Mouse (Mus musculus) adipocyte (in vitro differentiated cells): Measurements from ENCODE around the gene Tfap2e.

Experiments
- DNase-seq: peaks from one replicate; pipeline ENCODE4 v3.0.0-alpha.2; 2016; ENCODE audit warnings: low spot score

Tfap2e gene

DNA sequence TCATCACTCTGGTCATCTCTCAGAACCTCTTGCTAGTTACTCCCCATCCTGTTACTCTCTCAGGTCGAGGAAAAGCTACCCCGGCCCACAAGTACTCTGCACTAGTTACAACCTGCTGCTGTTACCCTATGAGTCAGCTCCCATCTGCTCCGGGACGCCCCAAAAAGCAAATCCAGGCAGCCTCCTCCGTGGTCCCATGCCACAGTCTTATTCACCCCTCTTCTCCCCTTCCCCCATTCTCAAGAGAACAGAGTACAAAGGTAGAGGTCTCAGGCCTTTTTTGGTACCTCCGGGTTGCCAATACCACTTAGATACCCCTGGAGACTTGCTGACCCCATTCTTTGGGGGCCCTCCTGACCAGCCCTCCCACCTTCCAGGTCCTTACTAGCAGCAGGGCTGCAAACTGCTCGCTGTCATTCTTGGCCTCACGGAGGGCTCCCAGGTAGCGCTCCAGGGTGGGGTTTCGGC lies 15.6 kb upstream of the Tfap2e start:
- no peak for DNase-seq

GRCm38 (mm10) chr4:126750863-126751555 lies 15.0 kb upstream of the Tfap2e start:
- DNase-seq, result no peak

DNA sequence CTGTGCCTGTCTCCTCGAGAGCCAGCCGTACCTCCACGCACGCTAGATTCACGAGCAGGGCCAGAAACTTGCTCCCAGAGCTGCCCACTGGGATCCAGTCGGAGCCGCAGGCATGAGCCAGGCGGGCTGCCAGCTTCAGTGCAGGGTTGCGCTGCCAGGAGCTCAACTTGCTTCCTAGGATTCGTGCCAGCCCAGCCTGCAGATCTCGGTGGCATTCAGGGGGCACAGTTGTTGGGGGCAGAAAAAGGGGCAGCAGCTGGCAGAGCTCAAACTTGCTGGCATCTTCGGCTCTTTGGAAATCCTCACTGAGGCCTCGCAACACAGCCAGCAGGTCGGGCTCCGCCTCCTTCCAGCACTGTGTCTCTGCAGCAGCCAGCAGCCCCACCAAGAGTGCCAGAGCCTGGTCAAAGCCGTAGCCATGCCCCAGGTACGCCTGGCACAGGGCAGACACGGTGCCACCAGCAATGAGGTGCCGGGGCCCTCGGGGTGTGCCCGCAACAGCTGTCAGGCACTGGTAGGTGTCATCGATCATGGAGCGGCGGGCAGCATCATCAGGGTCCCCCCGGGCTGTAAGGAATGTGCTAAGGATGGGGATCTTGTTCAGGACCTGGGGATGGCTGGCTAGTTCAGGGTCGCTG lies 14.1 kb upstream of the Tfap2e start:
- no peak for DNase-seq

- DNase-seq, result no peak
Observed at GRCm38 (mm10) chr4:126749553-126749952, 13.5 kb upstream of the Tfap2e start.

- DNase-seq, result no peak
Observed at GRCm38 (mm10) chr4:126748381-126748780, 12.3 kb upstream of the Tfap2e start.

- DNase-seq, result no peak
Observed at GRCm38 (mm10) chr4:126746194-126746840, 10.3 kb upstream of the Tfap2e start.

DNA sequence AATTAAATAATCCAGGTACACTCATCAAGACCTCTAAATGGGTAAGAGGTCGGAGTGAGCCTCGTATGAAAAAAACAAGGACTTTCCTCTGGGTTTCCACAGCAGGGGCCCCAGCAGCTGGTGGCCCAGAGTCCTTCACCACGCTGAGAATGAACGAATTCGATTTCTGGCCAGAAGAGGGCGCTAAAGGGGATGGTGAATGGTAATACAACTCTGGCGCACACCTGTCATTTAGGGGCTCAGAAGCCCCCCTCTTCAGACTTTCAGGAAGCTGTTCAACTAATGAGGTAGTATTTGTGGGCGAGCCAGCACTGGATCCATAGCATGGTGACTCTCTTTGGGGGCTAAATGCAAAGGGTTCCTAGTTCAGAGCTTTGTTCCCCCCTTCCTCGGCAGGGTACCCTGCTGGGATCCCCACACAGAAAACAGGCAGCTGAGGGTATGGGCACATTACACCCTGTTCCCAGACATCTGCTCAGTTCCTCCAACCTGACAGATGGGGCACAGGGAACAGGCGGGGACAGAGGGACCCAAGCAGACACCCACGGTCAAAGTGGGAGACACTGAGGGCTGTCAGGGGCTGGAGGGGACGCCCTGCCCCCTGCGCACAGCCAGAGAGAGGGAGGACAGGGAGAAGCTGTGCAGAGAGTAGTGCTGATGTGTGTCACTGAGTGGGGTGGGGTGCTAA lies 9.6 kb upstream of the Tfap2e start:
- peak; percentile 33 for DNase-seq

GRCm38 (mm10) chr4:126744831-126745230 lies 8.8 kb upstream of the Tfap2e start:
- DNase-seq, result no peak

- DNase-seq, result no peak
Observed at GRCm38 (mm10) chr4:126743713-126744112, 7.7 kb upstream of the Tfap2e start.

- DNase-seq, result peak; percentile 29
Observed at GRCm38 (mm10) chr4:126742976-126743375, 6.9 kb upstream of the Tfap2e start.

DNA sequence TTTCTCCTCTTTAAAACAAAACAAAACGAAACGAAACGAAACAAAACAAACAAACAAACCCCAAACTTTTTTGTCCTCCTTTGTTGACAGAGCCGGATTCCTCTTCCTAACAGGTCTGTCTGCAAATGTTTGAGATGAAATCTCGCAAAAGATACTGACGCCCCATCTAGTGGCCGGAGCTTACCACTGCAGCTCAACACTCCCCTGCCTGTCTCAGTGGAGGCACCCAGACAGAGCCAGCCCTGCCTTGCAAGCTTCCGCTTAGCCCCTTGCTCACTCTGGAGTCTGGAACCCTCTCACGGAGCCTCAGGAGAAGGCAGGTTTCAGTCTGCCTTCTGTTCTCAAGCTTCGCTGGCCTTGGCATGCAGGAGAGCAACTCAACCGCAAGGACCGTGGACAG lies 5.4 kb upstream of the Tfap2e start:
- peak; percentile 85 for DNase-seq

- DNase-seq, result no peak
Observed at GRCm38 (mm10) chr4:126739966-126740676, 4.1 kb upstream of the Tfap2e start.

DNA sequence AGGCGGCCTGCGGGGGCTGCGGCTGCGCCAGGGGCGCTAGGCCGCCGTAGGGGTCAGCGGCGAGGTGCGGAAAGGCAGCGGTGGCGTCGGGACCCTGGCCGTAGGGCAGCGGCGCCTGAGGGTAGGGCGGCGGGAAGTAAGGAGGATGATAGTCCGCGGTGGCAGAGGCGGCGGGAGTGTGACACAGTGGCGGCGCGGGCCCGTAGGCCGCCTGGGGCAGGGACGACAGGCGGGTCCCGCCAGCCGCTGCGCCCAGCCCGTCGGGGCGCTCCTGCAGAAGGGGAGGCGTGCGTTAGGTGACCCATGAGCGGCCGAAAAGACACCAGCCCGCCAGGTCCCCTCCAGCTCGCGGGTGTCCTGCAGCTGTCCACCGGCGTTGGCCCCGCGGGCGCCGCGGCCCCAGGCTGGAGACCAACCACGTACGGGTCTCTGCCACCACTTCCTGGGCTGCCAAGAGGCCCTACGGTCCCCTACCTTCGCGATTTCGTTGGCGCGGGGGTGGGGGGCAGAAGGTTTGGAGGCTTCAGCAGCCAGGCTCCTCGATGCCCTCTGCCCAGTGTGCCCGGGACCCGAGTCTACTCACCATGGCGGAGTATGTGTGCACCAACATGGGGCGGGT lies 549 bp downstream of the Tfap2e start:
- DNase-seq, result no peak

DNA sequence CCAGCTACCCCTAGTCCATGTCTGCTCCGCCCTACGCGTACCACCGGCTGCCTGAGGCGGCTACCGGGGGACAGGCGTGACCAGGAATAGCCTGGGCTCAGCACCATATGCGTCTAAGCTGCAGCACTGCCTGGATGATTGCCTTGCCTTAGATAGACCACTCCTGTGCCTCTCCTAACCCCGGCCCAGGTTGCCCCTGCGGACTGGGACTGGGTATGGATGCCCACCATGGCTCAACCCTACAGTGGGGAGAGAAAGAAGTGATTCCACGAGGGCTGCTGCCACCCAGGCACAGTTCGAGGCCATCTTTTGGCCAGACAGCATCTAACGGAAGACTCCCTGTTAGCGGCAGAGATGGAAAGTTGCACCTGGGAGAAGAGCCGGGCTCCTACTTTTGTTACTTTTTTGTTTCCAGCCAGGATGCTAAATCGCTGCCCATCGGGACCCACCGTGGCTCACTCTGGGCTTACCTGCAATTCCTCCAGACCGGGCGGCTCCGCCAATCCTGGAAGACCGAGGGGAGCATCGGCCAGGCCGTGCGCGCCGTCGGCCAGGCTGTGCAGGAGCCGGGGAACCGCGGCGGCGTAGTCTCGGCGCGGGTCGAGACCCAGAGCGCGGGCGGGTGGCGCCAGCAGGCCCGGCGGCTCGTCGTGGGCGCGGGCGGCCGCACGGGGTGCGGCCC lies 1.2 kb downstream of the Tfap2e start:
- no peak for DNase-seq

- no peak for DNase-seq
Observed at GRCm38 (mm10) chr4:126734001-126734603, 1.9 kb downstream of the Tfap2e start.

DNA sequence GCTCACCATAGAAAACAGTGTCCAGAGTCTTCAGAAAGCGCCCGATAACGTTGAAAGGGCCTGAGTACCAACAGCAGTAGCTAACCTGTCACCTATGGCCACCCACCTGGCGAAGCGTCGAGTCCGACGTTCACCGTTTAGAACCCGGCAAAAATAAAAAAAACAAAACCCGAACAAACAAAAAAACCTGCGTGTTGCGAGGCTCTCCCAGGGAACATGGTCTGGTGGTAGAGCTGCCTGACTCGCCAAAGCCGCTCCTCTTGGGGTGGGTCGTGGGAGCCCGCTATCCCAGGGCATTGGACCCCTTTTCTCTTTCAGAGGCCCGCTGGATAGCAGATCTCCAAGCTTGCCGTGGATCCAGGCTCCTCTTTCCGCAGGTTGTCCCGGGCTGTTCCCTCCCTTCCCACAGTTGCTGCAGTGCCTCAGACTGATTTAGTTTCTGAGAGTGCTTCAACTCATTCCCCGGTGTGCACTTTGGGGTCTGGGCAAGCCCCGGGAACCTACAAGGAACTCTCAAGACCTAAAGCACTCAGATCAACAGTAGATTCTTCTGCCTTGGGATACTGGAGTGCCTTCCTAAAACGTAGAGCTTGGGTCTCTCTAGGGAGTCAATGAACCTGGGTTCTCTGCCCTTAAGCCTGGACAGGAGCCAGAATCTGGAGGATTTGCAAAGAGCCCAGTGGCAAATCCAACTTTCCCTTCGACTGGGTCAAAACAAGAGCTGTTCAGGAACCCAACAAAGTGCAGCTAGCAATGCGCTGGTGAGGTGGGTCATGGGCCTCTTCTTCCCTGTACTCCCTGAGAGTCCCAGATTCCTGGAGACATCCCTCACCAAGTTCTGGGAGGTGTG lies 3.3 kb downstream of the Tfap2e start:
- DNase-seq, result peak; percentile 61

DNA sequence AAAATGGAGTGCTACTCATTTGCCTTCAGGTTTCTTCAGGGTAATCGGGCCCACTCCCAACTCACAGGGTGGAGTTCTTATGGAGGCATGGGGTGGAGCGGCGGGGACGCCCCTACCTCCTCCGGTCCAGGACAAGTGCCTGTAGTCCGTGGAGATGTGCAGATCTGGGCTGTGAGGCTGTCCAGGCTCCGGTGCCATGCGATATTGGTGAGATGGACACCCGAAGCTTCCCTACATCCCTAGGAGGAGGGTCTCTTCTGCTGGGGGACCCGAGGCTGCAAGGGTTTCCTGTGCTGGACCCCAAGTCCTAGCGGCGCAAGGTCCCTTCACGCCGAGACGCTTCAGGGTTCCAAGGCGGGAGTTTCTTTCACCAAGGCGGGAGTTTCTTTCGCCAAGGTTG lies 3.9 kb downstream of the Tfap2e start:
- no peak for DNase-seq

DNA sequence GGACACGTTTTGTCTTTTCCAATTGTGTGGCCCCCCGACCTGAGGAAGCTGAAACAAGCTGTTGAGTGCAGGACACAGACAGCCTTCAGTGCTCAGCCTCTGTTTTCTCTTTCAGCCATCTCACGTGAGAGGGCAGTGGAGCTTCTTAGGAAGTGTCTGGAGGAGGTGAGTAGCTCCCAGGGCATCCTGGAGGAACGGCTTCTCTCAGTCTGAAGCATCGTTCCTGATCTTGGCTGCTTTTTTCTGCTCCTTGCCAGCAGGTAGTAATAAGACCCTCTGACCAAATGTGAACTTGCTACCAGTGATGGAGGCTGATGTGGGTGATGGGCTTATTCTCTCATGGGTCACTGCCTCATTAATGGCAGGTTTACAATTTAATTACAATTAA lies 28.6 kb downstream of the Tfap2e start:
- DNase-seq, result no peak

- DNase-seq, result no peak
Observed at GRCm38 (mm10) chr4:126706630-126707438, 29.2 kb downstream of the Tfap2e start.
